Mouse (Mus musculus): ENCODE data around the gene Synrg.

GRCm38 (mm10) chr11:84053055-84053454, 88.8 kb downstream of the Synrg start:
- TF ChIP-seq MAX (IDR thresholded peaks at IDR 0.05) (no peak), CTCF (IDR thresholded peaks at IDR 0.05; ENCODE audit: control insufficient read depth, insufficient read depth, insufficient read length) (no peak), MYOD1 (IDR thresholded peaks at IDR 0.05; ENCODE audit: control insufficient read depth, insufficient read length, low read depth) (no peak), USF1 (IDR thresholded peaks at IDR 0.05; ENCODE audit: low read depth) (no peak), FOSL1 (IDR thresholded peaks at IDR 0.05; ENCODE audit: insufficient read depth, low read length, poor library complexity, severe bottlenecking) (no peak)
